Mouse (Mus musculus): ENCODE results near the gene Mafb.

GRCm38 (mm10) chr2:160388596-160388995 is 21.7 kb upstream of the Mafb start:
- no peak for TF ChIP-seq CTCF (IDR thresholded peaks at IDR 0.05; ENCODE audit: low read depth, low read length)
- no peak for TF ChIP-seq GATA2 (IDR thresholded peaks at IDR 0.05; ENCODE audit: borderline replicate concordance, low read depth, low read length)
- no peak for TF ChIP-seq GATA1 (IDR thresholded peaks at IDR 0.05; ENCODE audit: borderline replicate concordance, low read length)
- TF ChIP-seq TAL1 (conservative IDR thresholded peaks at IDR 0.05; ENCODE audit: low read depth, low read length) = no peak
